Mouse (Mus musculus): Measurements from ENCODE around the gene Rrp1.

Rrp1 gene

DNA sequence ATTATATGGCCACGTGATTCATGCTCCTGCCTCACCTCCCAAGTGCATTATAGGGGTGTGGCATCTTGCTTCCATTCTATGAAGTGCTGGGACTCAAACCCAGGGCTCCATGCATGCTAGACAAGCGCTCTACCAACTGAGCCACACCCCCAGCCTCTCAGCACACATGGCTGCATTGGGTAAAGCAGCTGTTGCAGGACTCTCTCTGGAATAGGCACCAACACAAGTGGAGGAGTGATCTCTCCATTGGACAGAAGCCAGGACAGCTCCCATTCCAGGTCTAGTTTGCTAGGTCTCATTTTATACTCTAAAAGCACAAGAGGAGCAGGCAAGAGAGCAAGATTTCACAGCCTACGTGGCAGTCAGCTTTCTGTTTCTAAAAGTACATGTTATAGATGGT, 29.3 kb downstream of the Rrp1 start:
- DNase-seq (ENCODE audit: low read depth, low spot score), result no peak

GRCm38 (mm10) chr10:78378516-78378915, 34.3 kb downstream of the Rrp1 start:
- peak; percentile 41 for DNase-seq (ENCODE audit: low read depth, low spot score)

DNA sequence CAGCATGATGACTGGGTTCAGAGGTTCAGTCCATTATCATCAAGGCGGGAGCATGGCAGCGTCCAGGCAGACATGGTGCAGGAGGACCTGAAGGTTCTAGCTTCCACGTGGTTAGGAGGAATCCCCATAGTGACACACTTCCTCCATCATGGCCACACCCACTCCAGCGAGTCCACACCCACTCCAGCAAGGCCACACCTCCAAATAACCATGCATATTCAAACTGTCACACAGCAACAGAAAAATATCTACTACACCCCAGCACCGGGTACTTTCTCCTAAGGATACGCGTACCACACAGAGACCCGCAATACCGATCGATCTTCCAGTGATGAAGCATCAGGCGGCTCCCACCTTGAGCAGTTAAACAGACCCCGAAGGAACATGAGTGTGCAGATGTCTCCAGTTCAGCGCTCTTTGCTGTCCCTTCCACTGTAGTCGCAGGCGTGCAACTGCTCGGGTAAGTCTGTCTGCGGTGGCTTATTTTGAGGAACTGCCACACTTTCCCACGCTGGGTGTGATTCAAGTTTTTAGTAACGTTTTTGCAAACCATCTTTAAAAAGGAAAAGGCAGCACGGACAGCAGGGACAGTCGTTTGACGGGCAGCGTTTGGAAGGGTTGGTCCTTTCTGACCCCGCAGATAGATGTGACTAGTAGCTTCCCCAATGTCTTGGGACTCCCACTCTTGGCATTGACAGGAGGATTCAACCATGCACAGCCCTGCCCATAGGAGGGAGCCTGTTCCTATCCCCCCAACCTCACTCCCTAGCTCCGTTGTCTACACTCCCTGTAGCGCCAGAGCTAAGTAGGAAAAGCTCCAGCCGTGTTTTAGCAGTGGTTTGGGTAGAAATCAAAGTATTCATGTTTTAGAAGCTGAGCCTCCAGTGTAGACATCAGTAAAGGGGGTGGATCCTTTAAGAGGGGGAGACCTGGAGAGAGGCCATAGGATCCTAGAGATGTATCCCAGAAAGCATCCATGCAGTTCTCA, 39.9 kb downstream of the Rrp1 start:
- peak; percentile 86 for DNase-seq (ENCODE audit: low read depth, low spot score)

DNA sequence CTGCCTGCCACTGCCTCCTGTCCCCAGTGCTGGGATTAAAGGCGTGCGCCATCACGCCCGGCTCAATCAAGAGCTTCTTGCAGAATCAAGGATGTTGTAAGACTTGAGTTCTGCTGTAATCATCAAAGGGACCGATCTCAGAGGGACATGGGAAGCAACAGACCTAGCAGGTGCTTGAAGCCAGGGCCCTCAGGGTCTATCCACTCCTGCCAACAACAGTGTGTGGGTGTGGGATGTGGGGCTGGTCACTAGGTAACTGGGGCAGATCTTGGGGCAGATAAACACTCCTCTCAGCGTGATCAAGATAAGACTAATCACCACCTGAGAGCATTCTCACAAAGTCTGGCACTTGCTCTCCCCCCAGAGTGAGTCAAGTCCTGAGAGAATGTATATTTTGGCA, 41.1 kb downstream of the Rrp1 start:
- no peak for DNase-seq (ENCODE audit: low read depth, low spot score)

DNA sequence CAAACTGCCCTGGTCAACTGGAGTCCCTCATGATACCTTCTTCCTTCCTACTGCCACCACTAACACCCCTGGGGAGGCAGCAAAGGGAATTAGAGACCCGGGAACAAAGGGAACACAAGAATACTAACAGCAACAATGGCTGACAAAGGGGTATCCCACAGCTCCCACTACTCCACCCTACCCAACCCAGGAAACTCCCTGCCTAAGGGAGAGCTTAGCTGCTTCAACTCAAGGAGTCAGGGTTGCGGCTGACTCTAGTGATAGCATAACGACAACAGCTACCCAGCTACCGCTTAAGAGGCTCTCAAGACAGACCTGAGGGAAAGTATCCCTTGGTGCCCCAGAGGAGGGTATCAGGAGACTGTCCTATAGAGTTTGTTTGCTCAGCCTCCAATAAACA, 45.3 kb downstream of the Rrp1 start:
- no peak for DNase-seq (ENCODE audit: low read depth, low spot score)

GRCm38 (mm10) chr10:78366851-78367312, 46.0 kb downstream of the Rrp1 start:
- DNase-seq (ENCODE audit: low read depth, low spot score), result no peak

- no peak for DNase-seq (ENCODE audit: low read depth, low spot score)
Measured at GRCm38 (mm10) chr10:78366195-78366834, 46.5 kb downstream of the Rrp1 start.

- no peak for DNase-seq (ENCODE audit: low read depth, low spot score)
Measured at GRCm38 (mm10) chr10:78365555-78365954, 47.3 kb downstream of the Rrp1 start.

- no peak for DNase-seq (ENCODE audit: low read depth, low spot score)
Measured at GRCm38 (mm10) chr10:78364106-78364505, 48.7 kb downstream of the Rrp1 start.

DNA sequence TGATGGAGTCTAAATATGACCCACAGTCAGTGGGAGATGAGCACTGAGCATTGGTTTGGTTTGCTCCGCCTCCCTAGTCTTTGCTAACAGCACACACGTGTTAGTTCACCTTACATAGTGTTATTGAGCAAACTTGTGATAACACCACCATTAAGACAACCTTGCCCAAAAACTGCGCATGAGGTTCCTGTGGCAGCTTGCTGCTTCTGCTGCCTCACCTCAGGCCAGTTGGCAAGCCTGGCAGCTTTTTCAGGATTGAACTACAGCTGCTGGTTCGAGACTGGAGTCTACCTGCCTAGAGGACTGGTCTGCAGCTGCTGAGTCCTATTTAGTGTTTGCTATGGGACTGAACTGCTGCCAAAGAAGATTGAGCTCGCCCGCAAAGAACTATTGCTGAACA, 49.5 kb downstream of the Rrp1 start:
- no peak for DNase-seq (ENCODE audit: low read depth, low spot score)

DNA sequence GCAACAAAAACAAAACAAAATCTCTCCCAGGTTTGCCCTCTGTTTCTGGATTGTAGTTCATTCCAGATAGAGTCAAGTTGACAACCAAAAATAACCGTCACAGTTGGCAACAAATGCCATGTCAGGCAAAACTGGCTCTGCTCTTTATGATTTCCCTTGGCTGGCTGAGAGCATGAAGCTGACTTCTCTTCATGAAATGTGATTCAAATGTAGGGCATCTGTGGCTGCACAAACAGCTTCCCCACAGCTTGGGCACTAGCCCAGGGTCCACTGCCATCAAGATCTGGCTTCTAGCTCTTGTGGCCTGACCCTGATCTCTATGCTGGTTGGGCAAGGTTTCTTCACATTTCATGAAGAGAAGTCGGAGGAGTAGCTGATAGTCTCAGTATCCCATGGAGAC, 50.9 kb downstream of the Rrp1 start:
- no peak for DNase-seq (ENCODE audit: low read depth, low spot score)

GRCm38 (mm10) chr10:78360290-78360711, 52.5 kb downstream of the Rrp1 start:
- no peak for DNase-seq (ENCODE audit: low read depth, low spot score)

GRCm38 (mm10) chr10:78358999-78359398, 53.8 kb downstream of the Rrp1 start:
- peak; percentile 48 for DNase-seq (ENCODE audit: low read depth, low spot score)

DNA sequence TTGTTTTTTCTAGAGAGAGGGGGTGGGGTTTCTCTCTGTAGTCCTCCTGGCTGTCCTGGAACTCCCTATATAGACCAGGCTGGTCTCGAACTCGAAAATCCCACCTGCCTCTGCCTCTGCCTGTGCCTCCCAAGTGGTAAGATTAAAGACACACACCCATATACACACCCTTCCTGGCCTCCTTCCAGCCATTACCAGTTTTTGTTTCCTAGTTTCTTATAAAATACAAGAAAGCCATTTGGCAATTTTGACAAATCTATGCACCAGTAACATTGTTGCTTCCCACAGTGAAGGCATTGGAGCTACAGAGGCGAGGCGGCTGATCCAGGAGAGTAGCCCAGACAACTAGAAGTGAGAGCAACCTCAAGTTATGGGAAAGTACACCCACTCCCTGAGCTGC, 54.6 kb downstream of the Rrp1 start:
- DNase-seq (ENCODE audit: low read depth, low spot score), result no peak

GRCm38 (mm10) chr10:78357742-78358141, 55.1 kb downstream of the Rrp1 start:
- no peak for DNase-seq (ENCODE audit: low read depth, low spot score)

DNA sequence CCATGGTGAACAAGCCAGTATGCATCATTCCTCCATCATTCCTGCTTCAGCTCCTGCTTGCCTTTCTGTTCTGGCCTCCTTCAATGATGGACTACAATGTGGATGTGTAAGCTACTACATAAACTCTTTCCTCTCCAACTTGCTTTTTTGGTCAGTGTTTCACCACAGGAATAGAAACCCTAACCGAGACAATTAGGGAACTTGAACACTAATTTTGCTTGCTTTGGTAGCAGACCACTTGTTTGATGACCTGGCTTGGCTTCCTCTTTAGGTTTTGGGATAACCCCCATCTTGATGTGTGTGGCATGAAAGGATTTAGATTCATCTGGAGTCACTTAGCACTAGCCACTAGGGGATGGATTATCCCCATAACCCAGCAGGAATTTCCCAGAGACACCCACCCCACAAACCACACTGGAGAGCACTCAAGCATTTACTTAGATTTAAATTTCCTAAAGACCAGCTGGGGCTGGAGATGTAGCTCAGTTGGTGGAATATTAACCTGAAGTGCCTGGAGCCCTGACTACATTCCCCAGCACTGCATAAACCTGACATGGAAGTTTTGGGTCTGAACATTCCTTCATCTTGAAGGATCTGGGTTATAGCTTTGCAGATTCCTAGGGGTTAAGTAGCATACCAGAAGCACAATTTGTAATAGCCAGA, 56.8 kb downstream of the Rrp1 start:
- DNase-seq (ENCODE audit: low read depth, low spot score), result no peak

- peak; percentile 9 for DNase-seq (ENCODE audit: low read depth, low spot score)
Measured at GRCm38 (mm10) chr10:78353196-78353595, 59.6 kb downstream of the Rrp1 start.

GRCm38 (mm10) chr10:78352666-78353030, 60.2 kb downstream of the Rrp1 start:
- no peak for DNase-seq (ENCODE audit: low read depth, low spot score)

DNA sequence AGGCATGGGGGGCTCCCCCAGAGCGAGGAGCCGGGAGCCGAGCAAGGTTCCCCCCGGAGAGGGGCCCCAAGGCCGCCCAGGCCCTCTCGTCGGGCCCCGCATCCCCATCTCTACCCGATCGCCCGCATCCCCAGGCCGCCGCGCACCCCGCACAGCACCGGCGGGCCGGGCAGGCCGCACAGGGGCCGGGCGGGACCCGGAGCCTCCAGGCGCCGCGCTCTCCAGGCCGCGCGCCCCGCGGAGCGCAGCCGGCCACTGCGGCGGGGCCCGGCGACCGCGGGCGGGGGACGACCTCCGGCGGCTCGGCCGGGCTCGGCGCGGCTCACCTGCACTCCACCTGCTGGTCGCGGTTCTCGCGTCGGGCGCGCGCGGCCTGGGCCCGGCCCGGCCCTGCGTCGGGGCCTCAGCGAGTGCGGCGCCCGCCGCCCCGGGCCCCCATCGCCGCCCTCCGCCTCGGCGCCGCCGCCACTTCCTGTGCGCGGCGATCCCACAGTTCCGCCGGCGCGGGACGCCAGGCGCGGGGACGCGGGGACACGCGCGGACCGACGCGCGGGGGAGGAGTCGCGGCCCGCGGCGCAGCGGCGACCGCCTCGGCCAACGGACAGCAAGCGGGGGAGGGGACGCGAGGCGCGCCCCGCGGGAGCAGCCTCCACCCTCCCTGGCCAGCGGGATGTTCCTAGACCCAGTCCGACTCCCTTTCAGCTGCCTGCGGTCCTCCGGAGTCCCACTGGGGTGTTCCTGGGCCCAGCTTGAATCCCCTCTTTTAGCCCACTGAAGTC, 60.8 kb downstream of the Rrp1 start, which contains the start of gene Agpat3:
Agpat3 (minus strand) TSS at position 603 of the 779 bp plus-strand sequence.
- peak; percentile 79 for DNase-seq (ENCODE audit: low read depth, low spot score)

DNA sequence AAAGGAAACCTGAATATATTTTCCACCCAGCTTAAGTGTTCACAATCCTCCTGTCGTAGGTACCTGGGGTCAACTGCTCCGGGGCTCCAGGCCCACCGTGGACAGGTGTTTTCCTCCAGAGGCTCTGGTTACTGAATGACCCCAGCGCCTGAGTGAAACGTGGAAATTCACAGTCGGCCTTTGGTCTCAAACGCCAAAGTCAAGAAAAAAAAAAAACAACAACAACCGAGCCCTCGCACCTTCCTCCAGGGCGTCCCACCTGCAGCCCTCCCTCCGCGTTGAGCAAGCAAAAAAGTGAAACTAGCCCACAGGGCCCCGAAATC, 61.3 kb downstream of the Rrp1 start:
- DNase-seq (ENCODE audit: low read depth, low spot score), result no peak

DNA sequence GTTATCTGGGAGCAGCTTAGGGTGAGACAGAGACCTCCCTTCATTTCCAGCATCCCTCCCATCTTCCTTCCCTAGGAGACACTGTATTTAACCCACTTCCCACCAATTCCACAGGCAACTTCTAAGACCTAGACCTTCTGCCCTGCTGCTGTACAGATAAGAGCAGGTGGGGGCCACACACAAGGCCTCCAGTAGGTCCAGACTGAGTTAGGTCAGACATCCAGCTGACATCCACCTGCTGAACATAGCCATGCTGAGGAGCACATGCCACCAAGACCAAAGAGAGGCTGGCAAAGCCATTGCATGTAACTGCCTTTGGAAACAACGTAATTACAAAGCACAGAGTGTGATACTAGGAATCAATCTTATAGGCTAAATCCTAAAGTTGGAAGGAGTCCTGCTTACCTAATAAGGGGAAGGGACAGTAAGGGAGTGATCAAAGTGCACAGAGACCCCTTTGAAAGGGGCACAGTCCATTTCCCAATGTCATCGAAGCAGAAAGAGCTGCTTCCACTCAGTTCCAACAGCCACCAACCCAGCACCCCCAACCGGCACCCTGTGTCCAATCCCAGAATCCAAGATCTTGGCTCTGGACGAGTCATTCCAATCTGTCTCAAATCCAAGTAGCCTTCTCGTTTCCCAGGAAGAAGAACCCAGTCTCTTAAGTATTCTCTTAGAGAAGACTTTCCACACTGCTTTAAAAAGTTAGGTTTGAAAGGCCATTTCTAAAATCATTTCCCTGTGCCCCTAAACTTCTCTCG, 61.9 kb downstream of the Rrp1 start:
- peak; percentile 7 for DNase-seq (ENCODE audit: low read depth, low spot score)
